Mouse (Mus musculus) olfactory bulb, adult 2 months (tissue): ENCODE measurements around the gene Aldh3b1. TPM values are rescaled to one million over a fixed set of nuclear protein-coding genes. Genes with fewer than 3 reads are reported as not detected.
A peak's percentile ranks its signal among the peaks of the same experiment; 100 is the strongest.

Experiments used
- H3K27ac ChIP-seq: fragments of 200-500 bp; 2 replicates; pipeline ENCODE4 v1.5.1; 2012; ENCODE audit warnings: low read depth, low read length; ENCODE audit not compliant: insufficient read depth
- H3K4me1 ChIP-seq: fragments of 200-500 bp; 2 replicates; pipeline ENCODE4 v1.6.1; 2012; ENCODE audit warnings: low read length; ENCODE audit not compliant: control insufficient read depth, insufficient read depth
- H3K4me3 ChIP-seq: fragments of 200-500 bp; 2 replicates; pipeline ENCODE4 v1.5.1; 2012; ENCODE audit warnings: mild to moderate bottlenecking, low read depth, low read length, moderate library complexity; ENCODE audit not compliant: insufficient read depth
- CTCF ChIP-seq: fragments of 200-500 bp; IDR thresholded peaks from 2 replicates; pipeline ENCODE4 v1.5.1; 2012; ENCODE audit warnings: low read depth, mild to moderate bottlenecking, low read length, moderate library complexity; ENCODE audit not compliant: insufficient read depth
- POLR2A ChIP-seq: fragments of 200-500 bp; IDR thresholded peaks from 2 replicates; pipeline ENCODE4 v1.6.1; 2012; ENCODE audit warnings: mild to moderate bottlenecking, low read depth, low read length, moderate library complexity; ENCODE audit not compliant: insufficient read depth
- WGBS: fragments of 180-500 bp; shearing (Covaris S2); methylation state at CpG from one replicate; pipeline ENCODE4 v1.1.7; 2018; 5-methylcytosine and 5-hydroxymethylcytosine counted together
- polyA plus RNA-seq: library from polyadenylated mRNA; stranded (reverse); fragments of >200 nt; gene quantifications from 2 replicates; pipeline ENCODE4 v1.2.4, GENCODE M21; 2012; ENCODE audit warnings: low replicate concordance; ENCODE audit not compliant: missing spikeins, insufficient read depth, insufficient read length

Aldh3b1 gene
- polyA plus RNA-seq, 1 experiment, result not detected

GRCm38 (mm10) chr19:3922661-3923371 lies 6.8 kb downstream of the Aldh3b1 start:
- no peak for TF ChIP-seq CTCF
- no peak for TF ChIP-seq POLR2A
- 55% methylated on average over 10 of the region's 10 CpGs for WGBS
- H3K27ac ChIP-seq, result no peak overlapping the region
- H3K4me1 ChIP-seq, result 0 out of 2 replicates have a peak, but pooled peaks cover 7% of the 10 kb centered on the region
- no peak overlapping the region for H3K4me3 ChIP-seq

- no peak for TF ChIP-seq CTCF
- TF ChIP-seq POLR2A, result no peak
- Histone ChIP-seq H3K27ac (no peak overlapping the region), H3K4me1 (0 out of 2 replicates have a peak, but pooled peaks cover 7% of the 10 kb centered on the region), H3K4me3 (no peak overlapping the region)
Observed at GRCm38 (mm10) chr19:3919928-3920327, 9.7 kb downstream of the Aldh3b1 start.

GRCm38 (mm10) chr19:3916727-3917126 lies 12.9 kb downstream of the Aldh3b1 start:
- WGBS, result 72% methylated on average over 11 of the region's 11 CpGs
- H3K4me1 ChIP-seq, result peaks cover 7% of the 10 kb centered on the region
- H3K4me3 ChIP-seq, result no peak overlapping the region
- no peak overlapping the region for H3K27ac ChIP-seq
- TF ChIP-seq POLR2A (no peak), CTCF (no peak)

- H3K4me1 ChIP-seq, result peaks cover 12% of the 10 kb centered on the region
- no peak overlapping the region for H3K27ac ChIP-seq
- WGBS, result 92% methylated on average over 5 of the region's 5 CpGs
- H3K4me3 ChIP-seq, result no peak overlapping the region
- TF ChIP-seq CTCF, result no peak
- no peak for TF ChIP-seq POLR2A
Observed at GRCm38 (mm10) chr19:3914535-3914934, 15.1 kb downstream of the Aldh3b1 start.

GRCm38 (mm10) chr19:3913692-3914091 lies 15.9 kb downstream of the Aldh3b1 start:
- H3K27ac ChIP-seq, result no peak overlapping the region
- 89% methylated on average over 8 of the region's 8 CpGs for WGBS

GRCm38 (mm10) chr19:3912337-3913204 lies 17.0 kb downstream of the Aldh3b1 start, which contains the start of gene Ndufs8:
Gene Ndufs8, minus strand, starts transcription at chr19:3912774.
- H3K4me3 ChIP-seq, result peak within 1 kb of the TSS; percentile 75
- under 1% methylated on average over 43 of the region's 43 CpGs for WGBS
- peak within 1 kb of the TSS; percentile 95 for H3K27ac ChIP-seq
- no peak for TF ChIP-seq POLR2A
- no peak for TF ChIP-seq CTCF
- peaks cover 12% of the 10 kb centered on the region for H3K4me1 ChIP-seq

More at GRCm38 (mm10) chr19:3913692-3914091, 15.9 kb downstream of the Aldh3b1 start:
- H3K4me1 ChIP-seq, result peaks cover 12% of the 10 kb centered on the region
- no peak for TF ChIP-seq CTCF
- no peak for TF ChIP-seq POLR2A
- no peak overlapping the region; the same call in 1 of the 2 replicates for H3K4me3 ChIP-seq

GRCm38 (mm10) chr19:3910206-3910605 lies 19.4 kb downstream of the Aldh3b1 start:
- peaks cover 25% of the 10 kb centered on the region for H3K4me1 ChIP-seq
- TF ChIP-seq CTCF (no peak), POLR2A (no peak)
- WGBS, result 78% methylated on average over 5 of the region's 5 CpGs
- no peak overlapping the region for H3K4me3 ChIP-seq
- H3K27ac ChIP-seq, result no peak overlapping the region

- no peak overlapping the region for H3K4me3 ChIP-seq
- WGBS, result 73% methylated on average over 8 of the region's 8 CpGs
- peaks cover 38% of the 10 kb centered on the region for H3K4me1 ChIP-seq
- no peak overlapping the region for H3K27ac ChIP-seq
- TF ChIP-seq POLR2A (no peak), CTCF (no peak)
Observed at GRCm38 (mm10) chr19:3907876-3908660, 21.5 kb downstream of the Aldh3b1 start.
